Mouse (Mus musculus) liver, postnatal 0 days (tissue): ENCODE data around the gene Mrtfb. TPM values are rescaled to one million over a fixed set of nuclear protein-coding genes. Genes with fewer than 3 reads are reported as not detected.

Source experiments
- ATAC-seq: fragments of 200-750 bp; cut with Nextera tagmentation; 2 replicates; pipeline ENCODE4 v1.8.0; 2017; ENCODE audit warnings: mild to moderate bottlenecking, moderate library complexity
- DNase-seq: peaks from one replicate; pipeline ENCODE4 v3.0.0-alpha.2; 2016
- H3K27ac ChIP-seq: fragments of 300-500 bp; sonication (generic); 2 replicates; pipeline ENCODE4 v1.5.1; 2014; ENCODE audit warnings: antibody characterized with exemption, moderate library complexity, mild to moderate bottlenecking, low read depth
- H3K27me3 ChIP-seq: fragments of 300-500 bp; sonication (generic); 2 replicates; pipeline ENCODE4 v1.6.1; 2014; ENCODE audit warnings: low read length, control low read depth, mixed read lengths; ENCODE audit not compliant: insufficient read depth
- H3K36me3 ChIP-seq: fragments of 300-500 bp; sonication (generic); replicated peaks from 2 replicates; pipeline ENCODE4 v1.6.1; 2014; ENCODE audit warnings: mild to moderate bottlenecking, control low read depth, low read length, moderate library complexity, mixed read lengths; ENCODE audit not compliant: insufficient read depth
- H3K4me1 ChIP-seq: fragments of 300-500 bp; sonication (generic); 2 replicates; pipeline ENCODE4 v1.6.1; 2014; ENCODE audit warnings: antibody characterized with exemption, mild to moderate bottlenecking, control low read depth; ENCODE audit not compliant: insufficient read depth
- H3K4me2 ChIP-seq: fragments of 300-500 bp; sonication (generic); 2 replicates; pipeline ENCODE4 v1.6.1; 2014; ENCODE audit warnings: low read depth, mild to moderate bottlenecking, low read length, moderate library complexity, mixed read lengths
- H3K4me3 ChIP-seq: fragments of 300-500 bp; sonication (generic); 2 replicates; pipeline ENCODE4 v1.5.1; 2014; ENCODE audit warnings: low read depth, low read length
- H3K9ac ChIP-seq: fragments of 300-500 bp; sonication (generic); replicated peaks from 2 replicates; pipeline ENCODE4 v1.6.1; 2014; ENCODE audit warnings: mild to moderate bottlenecking, moderate library complexity
- H3K9me3 ChIP-seq: fragments of 300-500 bp; sonication (generic); 2 replicates; pipeline ENCODE4 v1.6.1; 2016; ENCODE audit warnings: mild to moderate bottlenecking, control low read depth, low read length, mixed read lengths
- CTCF ChIP-seq: sonication (generic); IDR thresholded peaks from 2 replicates; pipeline ENCODE4 v1.5.1; 2016; ENCODE audit warnings: antibody characterized with exemption, low read depth
- EP300 ChIP-seq: IDR thresholded peaks from 2 replicates; pipeline ENCODE4 v1.6.1; 2016; ENCODE audit warnings: antibody characterized with exemption, low read depth, mild to moderate bottlenecking
- WGBS: fragments of 180-500 bp; shearing (Covaris S2); extraction: QIAGEN DNeasy Blood & Tissue Kit; methylation state at CpG from one replicate; pipeline ENCODE4 v1.1.7; 2014; ENCODE audit not compliant: insufficient replicate concordance; 5-methylcytosine and 5-hydroxymethylcytosine counted together
- polyA plus RNA-seq: library from polyadenylated mRNA; unstranded; fragments of >200 nt; fragmentation: Nextera tagmentation; extraction: Ambion mirVana; gene quantifications from 2 replicates; pipeline ENCODE4 v1.2.1, GENCODE M21; 2015

The Mrtfb gene
- polyA plus RNA-seq, 1 experiment from 2014 or later: 5.8 TPM

GRCm38 (mm10) chr16:13298991-13299390 is 42.7 kb downstream of the Mrtfb start:
- H3K4me2 ChIP-seq: no peak overlapping the region
- no peaks in the 10 kb centered on the region for H3K9me3 ChIP-seq
- H3K27ac ChIP-seq: no peak overlapping the region
- no peak overlapping the region for H3K4me3 ChIP-seq
- no peaks in the 10 kb centered on the region for H3K36me3 ChIP-seq
- TF ChIP-seq EP300 (0 out of 2 replicates have a peak, but pooled peaks have one; percentile 34), CTCF (no peak)
- H3K27me3 ChIP-seq: no peaks in the 10 kb centered on the region
- no peak for DNase-seq
- H3K4me1 ChIP-seq: peaks cover 6% of the 10 kb centered on the region; the same call in 1 of the 2 replicates
- no peak for ATAC-seq
- WGBS: 38% methylated on average over 2 of the region's 2 CpGs
- no peak overlapping the region for H3K9ac ChIP-seq

GRCm38 (mm10) chr16:13306065-13306695 is 49.9 kb downstream of the Mrtfb start:
- no peak overlapping the region for H3K4me3 ChIP-seq
- H3K9me3 ChIP-seq: no peaks in the 10 kb centered on the region
- WGBS: 52% methylated on average over 3 of the region's 3 CpGs
- ATAC-seq (no peak), DNase-seq (no peak)
- no peak for TF ChIP-seq EP300
- TF ChIP-seq CTCF: no peak
- H3K9ac ChIP-seq: no peak overlapping the region
- H3K27me3 ChIP-seq: no peaks in the 10 kb centered on the region
- no peak overlapping the region for H3K4me2 ChIP-seq
- H3K36me3 ChIP-seq: no peaks in the 10 kb centered on the region
- H3K27ac ChIP-seq: no peak overlapping the region
- 0 out of 2 replicates have a peak, but pooled peaks cover 3% of the 10 kb centered on the region for H3K4me1 ChIP-seq

GRCm38 (mm10) chr16:13310096-13310683 is 53.9 kb downstream of the Mrtfb start:
- Histone ChIP-seq H3K9ac (no peak overlapping the region), H3K4me2 (no peak overlapping the region), H3K36me3 (no peaks in the 10 kb centered on the region), H3K27me3 (no peaks in the 10 kb centered on the region), H3K4me1 (peaks cover 6% of the 10 kb centered on the region; the same call in 1 of the 2 replicates), H3K9me3 (no peaks in the 10 kb centered on the region), H3K27ac (no peak overlapping the region), H3K4me3 (no peak overlapping the region)
- no peak for DNase-seq
- WGBS: 35% methylated on average over 1 of the region's 1 CpGs
- no peak for ATAC-seq
- TF ChIP-seq EP300 (no peak), CTCF (no peak)

GRCm38 (mm10) chr16:13311374-13311773 is 55.1 kb downstream of the Mrtfb start:
- 73% methylated on average over 1 of the region's 1 CpGs for WGBS
- no peak overlapping the region for H3K4me3 ChIP-seq
- ATAC-seq (no peak), DNase-seq (no peak)
- no peak for TF ChIP-seq CTCF
- no peak for TF ChIP-seq EP300
- no peaks in the 10 kb centered on the region for H3K9me3 ChIP-seq
- no peak overlapping the region for H3K9ac ChIP-seq
- H3K27ac ChIP-seq: no peak overlapping the region
- H3K27me3 ChIP-seq: no peaks in the 10 kb centered on the region
- no peak overlapping the region for H3K4me2 ChIP-seq
- H3K36me3 ChIP-seq: no peaks in the 10 kb centered on the region
- H3K4me1 ChIP-seq: peaks cover 6% of the 10 kb centered on the region; the same call in 1 of the 2 replicates

GRCm38 (mm10) chr16:13313096-13313719 is 56.9 kb downstream of the Mrtfb start:
- no peak for DNase-seq
- H3K36me3 ChIP-seq: no peaks in the 10 kb centered on the region
- H3K27me3 ChIP-seq: no peaks in the 10 kb centered on the region
- H3K4me1 ChIP-seq: peaks cover 3% of the 10 kb centered on the region; the same call in 1 of the 2 replicates
- H3K4me3 ChIP-seq: no peak overlapping the region
- H3K9me3 ChIP-seq: no peaks in the 10 kb centered on the region
- WGBS: 71% methylated on average over 5 of the region's 5 CpGs
- H3K9ac ChIP-seq: no peak overlapping the region
- ATAC-seq: 0 out of 2 replicates have a peak, but pooled peaks have one; percentile 19
- H3K4me2 ChIP-seq: no peak overlapping the region
- H3K27ac ChIP-seq: peak overlapping the region; percentile 18; the same call in 1 of the 2 replicates
- TF ChIP-seq EP300 (no peak), CTCF (no peak)

GRCm38 (mm10) chr16:13323751-13324150 is 67.5 kb downstream of the Mrtfb start:
- peaks cover 5% of the 10 kb centered on the region for H3K36me3 ChIP-seq
- 0 out of 2 replicates have a peak, but pooled peaks have one; percentile 21 for ATAC-seq
- H3K27me3 ChIP-seq: no peaks in the 10 kb centered on the region
- no peak overlapping the region for H3K4me3 ChIP-seq
- H3K9ac ChIP-seq: no peak overlapping the region
- 53% methylated on average over 6 of the region's 6 CpGs for WGBS
- H3K27ac ChIP-seq: peak overlapping the region; percentile 34; the same call in 1 of the 2 replicates
- H3K9me3 ChIP-seq: no peaks in the 10 kb centered on the region
- no peak overlapping the region for H3K4me2 ChIP-seq
- no peak for TF ChIP-seq CTCF
- no peak for TF ChIP-seq EP300
- H3K4me1 ChIP-seq: 0 out of 2 replicates have a peak, but pooled peaks cover 4% of the 10 kb centered on the region
- no peak for DNase-seq
